Mouse (Mus musculus): ENCODE measurements around the gene G6pc2. TPM values are rescaled to one million over a fixed set of nuclear protein-coding genes. Genes with fewer than 3 reads are reported as not detected.

The G6pc2 gene
- total and polyA plus RNA-seq, 3 experiments = not detected

GRCm38 (mm10) chr2:69191059-69191458 is 19.8 kb upstream of the G6pc2 start (continued):
- peak; percentile 43 for TF ChIP-seq GATA1 (IDR thresholded peaks at IDR 0.05; ENCODE audit: low read depth, low read length)
- TF ChIP-seq POLR2AphosphoS2 (IDR thresholded peaks at IDR 0.05; ENCODE audit: low read length) = no peak
- TF ChIP-seq ZKSCAN1 (IDR thresholded peaks at IDR 0.05; ENCODE audit: low read depth, low read length) = no peak
- TF ChIP-seq MYC (IDR thresholded peaks at IDR 0.05; ENCODE audit: low read depth, low read length) = no peak
- 0 out of 2 replicates have a peak, but pooled peaks have one; percentile 10 for TF ChIP-seq TAL1 (IDR thresholded peaks at IDR 0.05; ENCODE audit: low read length)
- no peak for TF ChIP-seq MEF2A (IDR thresholded peaks at IDR 0.05; ENCODE audit: extremely low read depth, insufficient replicate concordance, low read depth, low read length, poor library complexity, severe bottlenecking)
- TF ChIP-seq TCF12 (IDR thresholded peaks at IDR 0.05; ENCODE audit: low read depth, low read length) = peak; percentile 31; the same call in 1 of the 2 replicates
- no peak for TF ChIP-seq TBP (IDR thresholded peaks at IDR 0.05; ENCODE audit: low read depth, low read length)

- H3K27ac ChIP-seq (ENCODE audit: control insufficient read depth, low read depth, low read length) = no peak overlapping the region
- H3K36me3 ChIP-seq (ENCODE audit: control insufficient read depth in 1 of 2, insufficient read depth in 2 of 2, low read length in 2 of 2) = peaks cover 4 to 12% of the 10 kb centered on the region in 2 experiments; a peak in 3 of 4 replicates
These were observed 17.3 kb upstream of the G6pc2 start for GRCm38 (mm10) chr2:69193555-69193954.

DNA sequence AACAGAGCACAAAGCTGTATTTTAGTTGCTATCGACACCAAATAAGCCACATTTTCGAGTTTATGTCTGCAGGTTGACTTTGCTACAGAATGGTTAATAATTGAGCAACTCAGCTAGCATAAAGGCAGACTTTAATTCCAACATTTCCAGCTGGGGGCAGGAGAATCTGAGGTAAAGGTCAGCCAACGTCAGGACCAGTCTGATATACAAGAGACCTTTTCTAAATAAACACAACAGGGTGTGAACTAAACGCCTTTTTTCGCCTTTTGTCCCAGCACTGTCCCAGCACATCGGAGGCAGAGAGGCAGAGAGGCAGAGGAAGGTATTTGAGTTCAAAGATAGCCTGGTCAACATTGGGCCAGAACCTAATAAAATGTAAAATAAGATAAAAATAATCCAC is 5.7 kb upstream of the G6pc2 start:
- no peak overlapping the region for H3K27ac ChIP-seq (ENCODE audit: control insufficient read depth, low read depth, low read length)
- no peak for TF ChIP-seq UBTF (IDR thresholded peaks at IDR 0.05; ENCODE audit: borderline replicate concordance, insufficient read depth, low read depth, low read length)
- no peak for TF ChIP-seq POLR2AphosphoS2 (IDR thresholded peaks at IDR 0.05; ENCODE audit: low read length)
- TF ChIP-seq CHD2 (IDR thresholded peaks at IDR 0.05; ENCODE audit: low read length) = no peak
- TF ChIP-seq RCOR1 (IDR thresholded peaks at IDR 0.05; ENCODE audit: low read depth, low read length) = no peak
- no peak for TF ChIP-seq ZNF384 (IDR thresholded peaks at IDR 0.05; ENCODE audit: low read depth, low read length)
- no peak for TF ChIP-seq MAFK (IDR thresholded peaks at IDR 0.05; ENCODE audit: borderline replicate concordance, low read depth, low read length)
- TF ChIP-seq MEF2A (IDR thresholded peaks at IDR 0.05; ENCODE audit: extremely low read depth, insufficient replicate concordance, low read depth, low read length, poor library complexity, severe bottlenecking) = no peak

More at GRCm38 (mm10) chr2:69193555-69193954, 17.3 kb upstream of the G6pc2 start:
- H3K9ac ChIP-seq (ENCODE audit: control insufficient read depth, low read depth, low read length, poor library complexity, severe bottlenecking) = no peak overlapping the region
- peaks cover 0 to 2% of the 10 kb centered on the region in 2 experiments; a peak in 2 of 4 replicates for H3K4me1 ChIP-seq (ENCODE audit: control insufficient read depth in 1 of 2, insufficient read depth in 2 of 2, low read length in 2 of 2)
- TF ChIP-seq POLR2A (IDR thresholded peaks at IDR 0.05; ENCODE audit: control insufficient read depth in 1 of 2, insufficient read depth in 1 of 2, low read depth in 1 of 2, low read length in 2 of 2, poor library complexity in 1 of 2) = no peak
- H3K79me2 ChIP-seq (ENCODE audit: control insufficient read depth, insufficient read depth, low read length, poor library complexity) = no peaks in the 10 kb centered on the region
- no peaks in the 10 kb centered on the region for H3K9me3 ChIP-seq (replicated peaks; ENCODE audit: insufficient read depth, low read length)
- H3K27me3 ChIP-seq (ENCODE audit: control insufficient read depth in 1 of 2, insufficient read depth in 2 of 2, low read length in 2 of 2) = no peaks in the 10 kb centered on the region
- H3K4me3 ChIP-seq (ENCODE audit: control insufficient read depth in 1 of 2, insufficient read depth in 1 of 2, low read depth in 2 of 2, low read length in 2 of 2) = no peak overlapping the region
- DNase-seq (ENCODE audit: low read depth, low spot score) = peak; percentile 6

More for the DNA sequence above, 5.7 kb upstream of the G6pc2 start:
- Histone ChIP-seq H3K27me3 (ENCODE audit: control insufficient read depth in 1 of 2, insufficient read depth in 2 of 2, low read length in 2 of 2) (no peaks in the 10 kb centered on the region), H3K9ac (ENCODE audit: control insufficient read depth, low read depth, low read length, poor library complexity, severe bottlenecking) (peak overlapping the region; percentile 90), H3K4me1 (ENCODE audit: control insufficient read depth in 1 of 2, insufficient read depth in 2 of 2, low read length in 2 of 2) (0 out of 4 replicates have a peak, but pooled peaks cover 0 to 2% of the 10 kb centered on the region in 2 experiments), H3K4me3 (ENCODE audit: control insufficient read depth in 1 of 2, insufficient read depth in 1 of 2, low read depth in 2 of 2, low read length in 2 of 2) (peak overlapping the region; percentile 69 to 80), H3K9me3 (replicated peaks; ENCODE audit: insufficient read depth, low read length) (no peaks in the 10 kb centered on the region), H3K36me3 (ENCODE audit: control insufficient read depth in 1 of 2, insufficient read depth in 2 of 2, low read length in 2 of 2) (peaks cover 5 to 6% of the 10 kb centered on the region in 2 experiments; a peak in 3 of 4 replicates), H3K79me2 (ENCODE audit: control insufficient read depth, insufficient read depth, low read length, poor library complexity) (peaks cover 5% of the 10 kb centered on the region; the same call in 1 of the 2 replicates)
- DNase-seq (ENCODE audit: low read depth, low spot score) = no peak
